Mouse (Mus musculus): ENCODE measurements around the gene Rps29. TPM values are rescaled to one million over a fixed set of nuclear protein-coding genes. Genes with fewer than 3 reads are reported as not detected.
"Not testable (repeated sequence)": the region's sequence is repeated elsewhere in the genome, so short reads cannot be mapped to it uniquely, and the experiment has no call there.

The Rps29 gene
- total RNA-seq, 2 experiments from 2014 or later: 1,152 to 1,205 TPM

DNA sequence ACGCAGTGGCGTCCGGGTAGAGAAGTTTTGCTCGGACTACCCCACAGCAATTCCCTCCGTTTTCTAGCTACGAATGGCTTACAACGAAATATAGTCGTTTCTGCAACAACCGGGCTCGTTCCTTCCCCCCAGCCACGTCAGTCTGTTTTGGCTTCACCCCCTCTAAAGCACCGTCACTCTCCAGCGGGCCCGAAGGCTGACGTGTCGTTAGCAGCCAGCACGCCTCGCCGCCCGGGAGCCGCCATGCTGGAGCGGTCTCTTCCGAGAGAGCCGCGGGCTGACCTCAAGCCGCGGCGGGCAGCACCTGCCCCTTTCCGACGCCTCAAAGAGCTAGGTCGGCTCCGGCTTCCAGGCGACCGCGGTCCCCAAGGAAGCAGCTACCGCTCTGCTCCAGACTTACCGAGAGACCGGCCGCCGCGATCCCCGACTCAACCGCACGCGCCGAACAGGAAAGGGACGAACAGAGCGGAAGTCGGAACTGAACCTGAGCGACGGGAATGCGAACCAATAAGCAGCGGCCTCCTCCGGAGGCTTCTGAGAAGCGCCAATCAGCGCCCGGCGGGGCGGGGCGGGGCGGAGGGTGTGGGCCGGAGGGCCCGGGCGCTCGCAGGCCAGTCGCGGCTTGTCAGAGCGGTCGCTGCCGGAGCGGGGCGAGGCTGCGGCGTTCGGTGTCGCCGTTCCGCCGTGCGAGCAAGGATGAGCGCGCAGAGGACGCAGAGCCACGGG is 24.8 kb upstream of the Rps29 start, which contains the start of the genes Rpl36al and Mgat2:
Gene Rpl36al, minus strand, starts transcription at position 501 of the 726 bp plus-strand sequence.
Gene Mgat2, plus strand, starts transcription at position 575 of the 726 bp plus-strand sequence.
- intact Hi-C loops (cut with DNase I; ENCODE audit: low total_unique reads): loop anchor here (10.0 kb wide), 1 partner anchor 411 kb away; no protein-coding TSS in a partner anchor
- DNase-seq: peak; percentile 99

DNA sequence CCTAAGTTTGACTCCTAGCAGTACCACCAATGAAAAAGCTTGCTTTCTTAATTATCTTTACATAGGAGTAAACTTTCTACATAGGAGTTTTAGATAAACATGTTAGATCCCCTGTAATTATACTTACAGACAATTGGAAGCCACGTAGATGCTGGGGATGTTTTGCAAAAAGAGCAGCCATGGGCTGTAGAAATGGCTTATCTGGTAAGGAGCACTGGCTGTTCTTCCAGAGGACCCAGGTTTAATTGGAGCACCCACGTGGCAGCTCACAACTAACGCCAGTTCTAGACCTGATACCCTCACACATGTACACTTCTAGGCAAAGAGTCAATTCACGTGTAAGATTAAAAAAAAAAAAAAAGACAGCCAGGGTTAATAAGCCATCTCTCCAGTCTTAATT is 22.8 kb upstream of the Rps29 start:
- no peak for DNase-seq
- intact Hi-C loops (cut with DNase I; ENCODE audit: low total_unique reads): loop anchor here (10.0 kb wide), 1 partner anchor 413 kb away; no protein-coding TSS in a partner anchor

GRCm38 (mm10) chr12:69179371-69179770 is 20.4 kb upstream of the Rps29 start:
- no peak for DNase-seq
- intact Hi-C loops (cut with DNase I; ENCODE audit: low total_unique reads): no loop called here

GRCm38 (mm10) chr12:69177526-69177925 is 18.5 kb upstream of the Rps29 start:
- intact Hi-C loops (cut with DNase I; ENCODE audit: low total_unique reads): no loop called here
- no peak for DNase-seq

GRCm38 (mm10) chr12:69175975-69176374 is 17.0 kb upstream of the Rps29 start:
- intact Hi-C loops (cut with DNase I; ENCODE audit: low total_unique reads): no loop called here
- no peak for DNase-seq

DNA sequence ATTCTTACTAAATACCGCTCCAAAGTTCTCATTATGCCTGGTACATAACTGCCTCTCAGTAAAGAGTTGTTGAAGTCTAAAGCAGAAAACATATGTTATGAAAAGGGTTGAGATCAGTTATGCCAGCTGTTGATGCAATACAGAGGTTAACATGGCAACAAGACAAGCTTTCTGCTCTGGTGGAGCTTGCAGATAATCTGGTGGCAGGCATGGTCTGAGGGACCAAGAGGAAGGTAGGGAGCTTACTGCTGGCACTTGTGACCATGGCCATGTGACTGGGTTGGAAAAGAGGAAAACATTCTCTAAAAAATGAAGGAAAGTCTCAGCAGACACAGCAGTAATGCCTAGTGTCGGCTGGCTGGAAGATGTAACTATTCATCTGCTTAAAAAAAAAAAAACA is 12.3 kb upstream of the Rps29 start:
- DNase-seq: no peak
- intact Hi-C loops (cut with DNase I; ENCODE audit: low total_unique reads): no loop called here

DNA sequence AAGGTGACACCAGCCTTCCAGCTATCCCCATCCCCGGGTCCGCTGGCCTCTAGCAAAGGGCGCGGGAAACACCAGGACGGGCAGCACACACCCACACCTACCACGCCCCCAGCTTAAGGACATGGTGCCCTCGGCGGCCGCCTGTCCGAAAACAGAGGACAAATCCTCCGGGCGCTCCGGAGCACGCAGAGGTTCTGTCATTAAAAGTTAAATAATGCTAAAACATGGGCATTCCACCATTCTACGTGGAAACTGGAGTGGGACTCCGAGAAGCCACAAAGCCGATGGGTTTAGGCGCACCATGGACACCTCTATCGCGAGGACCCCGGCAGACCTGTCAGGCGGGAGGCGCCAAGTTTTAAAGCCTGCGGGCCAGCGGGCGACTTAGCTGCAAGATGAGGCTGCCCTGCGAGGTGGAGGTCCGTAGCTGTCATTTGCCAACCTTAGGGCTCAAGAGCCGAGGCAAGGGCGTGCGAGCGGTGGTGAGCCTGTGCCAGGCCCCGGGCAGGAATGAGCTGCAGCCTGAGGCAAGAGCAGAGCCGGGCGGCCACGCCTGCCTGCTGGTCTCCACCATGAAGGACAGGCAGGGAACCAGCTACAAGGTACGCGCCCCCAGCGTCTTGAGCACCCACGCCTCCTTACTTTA is 9.6 kb upstream of the Rps29 start, which contains the start of gene Lrr1:
Gene Lrr1, plus strand, starts transcription at position 354 of the 646 bp plus-strand sequence.
- intact Hi-C loops (cut with DNase I; ENCODE audit: low total_unique reads): no loop called here
- peak; percentile 87 for DNase-seq

DNA sequence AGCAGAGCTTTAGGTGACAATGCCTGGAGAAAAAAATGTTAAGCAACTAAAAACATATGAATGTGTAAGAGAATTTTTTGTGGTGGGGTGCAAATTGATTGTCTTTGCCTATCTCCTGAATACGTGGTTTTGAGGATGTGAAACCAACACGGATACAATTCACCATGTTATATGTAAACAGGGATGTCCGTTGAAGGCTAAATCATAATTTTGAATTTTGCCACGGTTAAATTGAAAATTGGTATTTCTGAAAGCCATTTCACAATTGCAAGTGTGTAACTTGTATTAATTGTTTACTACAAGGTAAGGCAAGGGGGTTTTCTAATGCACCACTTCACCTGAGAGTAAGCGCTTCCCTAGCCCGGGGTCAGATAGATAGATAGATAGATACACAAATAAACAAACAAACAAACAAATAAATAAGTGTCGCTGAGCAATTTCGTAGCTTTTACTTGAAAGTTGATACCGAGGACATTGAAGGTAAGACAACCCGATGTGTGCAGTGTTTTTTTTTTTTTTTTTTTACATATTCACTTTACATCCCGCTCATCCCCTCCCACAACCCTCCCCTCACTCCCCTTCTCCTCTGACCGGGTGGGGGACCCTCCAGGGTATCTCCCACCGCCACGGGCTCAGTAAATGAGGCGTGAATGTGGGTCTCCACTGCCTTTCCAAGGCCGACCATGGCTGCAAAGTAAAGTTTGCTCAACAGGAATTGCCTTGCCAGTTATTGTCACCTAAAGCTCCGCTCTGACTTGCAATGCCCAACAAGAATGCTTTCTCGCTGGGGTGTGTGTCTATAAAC is 8.9 kb upstream of the Rps29 start:
- intact Hi-C loops (cut with DNase I; ENCODE audit: low total_unique reads): no loop called here
- DNase-seq: no peak

GRCm38 (mm10) chr12:69166861-69167581 is 8.0 kb upstream of the Rps29 start:
- intact Hi-C loops (cut with DNase I; ENCODE audit: low total_unique reads); DNase-seq: not testable (repeated sequence)

- intact Hi-C loops (cut with DNase I; ENCODE audit: low total_unique reads): no loop called here
- DNase-seq: no peak
Observed at GRCm38 (mm10) chr12:69164904-69165303, 5.9 kb upstream of the Rps29 start.

GRCm38 (mm10) chr12:69163586-69163985 is 4.6 kb upstream of the Rps29 start:
- DNase-seq; intact Hi-C loops (cut with DNase I; ENCODE audit: low total_unique reads): not testable (repeated sequence)

- intact Hi-C loops (cut with DNase I; ENCODE audit: low total_unique reads); DNase-seq: not testable (repeated sequence)
Observed at GRCm38 (mm10) chr12:69160677-69161076, 1.7 kb upstream of the Rps29 start.

- DNase-seq: no peak
- intact Hi-C loops (cut with DNase I; ENCODE audit: low total_unique reads): no loop called here
Observed at GRCm38 (mm10) chr12:69159578-69159940, 573 bp upstream of the Rps29 start.

GRCm38 (mm10) chr12:69158366-69158764 is 621 bp downstream of the Rps29 start:
- DNase-seq: no peak
- intact Hi-C loops (cut with DNase I; ENCODE audit: low total_unique reads): no loop called here

- DNase-seq: no peak
- intact Hi-C loops (cut with DNase I; ENCODE audit: low total_unique reads): no loop called here
Observed at GRCm38 (mm10) chr12:69157107-69157506, 1.9 kb downstream of the Rps29 start.

- intact Hi-C loops (cut with DNase I; ENCODE audit: low total_unique reads): no loop called here
- DNase-seq: no peak
Observed at GRCm38 (mm10) chr12:69156436-69156835, 2.5 kb downstream of the Rps29 start.

GRCm38 (mm10) chr12:69155923-69156322 is 3.1 kb downstream of the Rps29 start:
- no peak for DNase-seq
- intact Hi-C loops (cut with DNase I; ENCODE audit: low total_unique reads): no loop called here

GRCm38 (mm10) chr12:69150049-69150448 is 8.9 kb downstream of the Rps29 start:
- no peak for DNase-seq
- intact Hi-C loops (cut with DNase I; ENCODE audit: low total_unique reads): no loop called here

DNA sequence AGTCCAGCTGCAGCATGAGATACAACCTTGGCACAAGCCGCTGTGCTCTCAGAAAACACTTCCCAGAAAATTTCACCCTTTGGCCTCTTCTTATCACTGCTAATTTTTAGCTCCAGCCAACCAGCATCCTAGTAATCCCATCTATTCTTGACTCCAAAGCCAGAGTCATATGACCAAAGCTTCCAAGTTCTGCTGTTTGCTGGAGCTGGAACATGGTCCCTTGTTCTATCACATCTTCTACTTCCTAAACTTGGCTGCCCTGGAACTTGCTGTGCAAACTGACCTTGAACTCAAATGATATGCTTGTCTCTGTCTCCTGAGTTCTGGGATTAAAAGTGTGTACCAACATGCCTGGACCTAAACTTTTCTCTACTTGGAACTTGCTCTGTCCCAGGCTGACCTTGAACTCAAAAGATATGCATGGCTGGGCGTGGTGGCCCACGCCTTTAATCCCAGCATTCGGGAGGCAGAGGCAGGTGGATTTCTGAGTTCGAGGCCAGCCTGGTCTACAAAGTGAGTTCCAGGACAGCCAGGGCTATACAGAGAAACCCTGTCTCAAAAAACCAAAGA is 11.7 kb downstream of the Rps29 start:
- intact Hi-C loops (cut with DNase I; ENCODE audit: low total_unique reads): no loop called here
- DNase-seq: no peak

All from gastrocnemius, postnatal 14 days (tissue).